In genomic region chr4:134779136-134779934, GRCm38 (mm10) we compare ENCODE assay signal across 7 mouse cellular contexts. TPM values are rescaled to one million over a fixed set of nuclear protein-coding genes. Genes with fewer than 3 reads are reported as not detected.
DNase-seq lines count a peak whose midpoint lies in the region; ATAC-seq lines count a peak whose summit lies in the region.

No protein-coding gene starts in this region.

- H3K36me3 ChIP-seq in midbrain, embryonic 15.5 days (replicated peaks), result no peaks in the 10 kb centered on the region

- no peak overlapping the region for H3K4me3 ChIP-seq in midbrain, embryonic 15.5 days

- 35% methylated on average over 14 of the region's 14 CpGs for WGBS in midbrain, embryonic 15.5 days

- H3K4me1 ChIP-seq in midbrain, embryonic 15.5 days, result no peaks in the 10 kb centered on the region

- H3K4me2 ChIP-seq in midbrain, embryonic 15.5 days, result no peak overlapping the region

- peak; percentile 65 for DNase-seq in ZHBTc4 (ENCODE audit: low read depth, low spot score)
- DNase-seq in embryo, embryonic 11 days, result peak; percentile 80
- peak; percentile 67 to 78 for DNase-seq in kidney, adult 8-10 months
- DNase-seq in lung, postnatal 25 days (ENCODE audit: low spot score), result peak; percentile 71
- DNase-seq in natural killer cell, adult 2 months (ENCODE audit: low spot score in 2 of 2), result no peak
- no peak for DNase-seq in spleen, postnatal 36 days (ENCODE audit: low spot score in 2 of 2)

- no peak overlapping the region for H3K27ac ChIP-seq in midbrain, embryonic 15.5 days

- ATAC-seq in midbrain, embryonic 15.5 days (replicated peaks), result no peak

- no peaks in the 10 kb centered on the region for H3K9me3 ChIP-seq in midbrain, embryonic 15.5 days

- H3K9ac ChIP-seq in midbrain, embryonic 15.5 days, result no peak overlapping the region

- no peaks in the 10 kb centered on the region for H3K27me3 ChIP-seq in midbrain, embryonic 15.5 days (replicated peaks)

RNA-seq across cellular contexts. Expression of gene Ldlrap1, which starts 11.5 kb away (rescaled TPM):
- polyA plus RNA-seq in midbrain, embryonic 15.5 days (2015; fragmentation: Nextera tagmentation; extraction: Ambion mirVana), result 2.7 and 3.0 TPM in 2 replicates

Comparison
In these comparisons a context has a peak if more than half of its experiments do, and no peak if none do; other contexts are left out.
1. DNase-seq: peak in ZHBTc4 (single experiment), embryo, embryonic 11 days (single experiment), kidney, adult 8-10 months (2 of 2) and lung, postnatal 25 days (single experiment); none in natural killer cell, adult 2 months (0 of 2) and spleen, postnatal 36 days (0 of 2).